Mouse (Mus musculus) liver, adult 10 weeks (tissue): ENCODE measurements around the gene Spen. TPM values are rescaled to one million over a fixed set of nuclear protein-coding genes. Genes with fewer than 3 reads are reported as not detected.

Experiments used
- polyA plus RNA-seq: library from polyadenylated mRNA; stranded (reverse); fragments of 350-450 nt; fragmentation: Illumina TruSeq; extraction: RNeasy Lipid Tissue Mini Kit (QIAGEN cat#74804); gene quantifications from one replicate; pipeline ENCODE4 v1.2.3, GENCODE M21; 2014; ENCODE audit warnings: low read depth, low replicate concordance

The Spen gene
- polyA plus RNA-seq: 1.6 TPM

GRCm38 (mm10) chr4:141538408-141539212 lies at the start of gene Spen:
TSS of gene Spen (minus strand) at chr4:141538597.

GRCm38 (mm10) chr4:141444451-141445327 lies 93.7 kb downstream of the Spen start, which contains the start of gene Zbtb17:
TSS of gene Zbtb17 (plus strand) at chr4:141444654.

GRCm38 (mm10) chr4:141435974-141436373 lies 102.4 kb downstream of the Spen start, which contains the start of gene Srarp:
TSS of gene Srarp (minus strand) at chr4:141436105.

DNA sequence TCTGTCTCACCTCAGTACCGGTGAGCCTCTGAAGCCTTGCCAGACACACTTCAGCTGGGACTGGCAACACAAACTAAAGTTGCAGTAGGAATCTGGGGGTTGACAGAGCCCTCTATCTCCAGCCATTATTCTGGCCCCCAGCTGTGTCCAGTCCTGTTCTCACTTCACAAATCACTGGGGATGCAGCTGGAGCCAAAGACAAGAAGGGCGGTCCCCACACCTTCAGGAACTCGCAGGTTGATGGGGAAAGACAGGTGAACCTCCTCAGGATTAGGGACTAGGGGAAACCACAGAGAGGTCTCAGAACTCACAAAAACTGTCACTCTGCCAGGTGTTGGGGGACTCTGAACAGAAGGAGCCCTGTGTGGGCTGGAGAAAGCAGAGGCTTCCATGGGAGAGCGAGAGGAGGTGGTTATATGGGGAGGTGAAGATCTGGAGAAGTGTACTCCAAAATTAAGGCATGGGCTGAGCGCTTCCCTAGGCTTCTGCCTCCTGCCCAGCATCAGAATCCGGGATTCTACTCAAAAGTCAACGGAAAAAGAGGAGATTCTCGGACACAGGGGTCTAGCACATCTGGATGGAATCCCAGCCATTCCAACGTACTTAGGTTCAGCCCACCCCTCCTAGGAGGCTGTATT lies 118.1 kb downstream of the Spen start, which contains the start of gene Hspb7:
Gene Hspb7 (plus strand): TSS at position 588 of the 638 bp plus-strand sequence.

Other genes starting within 250 kb of the Spen start
- 0.74 TPM for gene Epha2, start 237.4 kb downstream of the Spen start, polyA plus RNA-seq
- gene Fam131c, start 170.4 kb downstream of the Spen start, polyA plus RNA-seq: not detected
- gene Clcnka, start 139.9 kb downstream of the Spen start, polyA plus RNA-seq: not detected
- not detected for gene Clcnkb, start 122.6 kb downstream of the Spen start, polyA plus RNA-seq
- gene Hspb7, start 117.8 kb downstream of the Spen start, polyA plus RNA-seq: not detected
- gene Srarp, start 102.5 kb downstream of the Spen start, polyA plus RNA-seq: not detected
- gene Zbtb17, start 93.9 kb downstream of the Spen start, polyA plus RNA-seq: 0.37 TPM
- gene Fblim1, start 67.5 kb upstream of the Spen start, polyA plus RNA-seq: 0.48 TPM
- 1.1 TPM for gene Tmem82, start 80.0 kb upstream of the Spen start, polyA plus RNA-seq
- gene Slc25a34, start 85.2 kb upstream of the Spen start, polyA plus RNA-seq: 0.42 TPM
- 0.69 TPM for gene Plekhm2, start 126.3 kb upstream of the Spen start, polyA plus RNA-seq
- gene Rsc1a1, start 147.0 kb upstream of the Spen start, polyA plus RNA-seq: 5.0 TPM
- gene Ddi2, start 184.8 kb upstream of the Spen start, polyA plus RNA-seq: 60.2 TPM
- gene Agmat, start 208.1 kb upstream of the Spen start, polyA plus RNA-seq: 25.5 TPM